Mouse (Mus musculus) left cerebral cortex, postnatal 14 days (tissue): Measurements from ENCODE around the gene Grik2. TPM values are rescaled to one million over a fixed set of nuclear protein-coding genes. Genes with fewer than 3 reads are reported as not detected.

Experiments used
- DNase-seq, 2 experiments: peaks; one replicate each; pipeline ENCODE4 v3.0.0; 2021 to 2022; ENCODE audit warnings: low spot score in 2 of 2, mixed read lengths in 1 of 2
- intact Hi-C: fragments of 180-260 bp; cut with DNase I; formaldehyde crosslinking; loops from one replicate; pipeline ENCODE4 v1.15.1; 2025
- total RNA-seq, 2 experiments: library from RNA; stranded (reverse); gene quantifications; 2 replicates each; pipeline ENCODE4 v1.2.3; 2021

Grik2 gene
- total RNA-seq, 2 experiments from 2014 or later: 66.4 to 69.7 TPM

DNA sequence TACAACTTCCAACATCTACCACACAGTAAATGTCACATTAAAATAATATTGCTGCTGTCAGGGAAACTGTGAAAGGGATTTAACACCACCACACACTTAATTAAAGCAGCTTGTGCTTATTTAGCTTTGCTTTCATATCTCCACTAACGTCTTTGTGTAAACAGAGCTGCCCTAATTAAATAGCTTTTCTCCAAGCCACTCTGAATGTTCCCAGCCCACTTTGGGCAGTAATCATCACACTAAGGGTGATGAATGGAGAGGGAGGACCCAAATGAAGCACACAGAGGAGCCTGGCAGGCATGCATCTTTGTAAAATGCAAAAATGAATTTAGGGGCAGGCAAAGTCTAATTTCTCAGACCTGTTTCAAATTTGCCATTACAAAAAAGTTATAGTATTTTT, 657.3 kb downstream of the Grik2 start:
- intact Hi-C loops: no loop called here

DNA sequence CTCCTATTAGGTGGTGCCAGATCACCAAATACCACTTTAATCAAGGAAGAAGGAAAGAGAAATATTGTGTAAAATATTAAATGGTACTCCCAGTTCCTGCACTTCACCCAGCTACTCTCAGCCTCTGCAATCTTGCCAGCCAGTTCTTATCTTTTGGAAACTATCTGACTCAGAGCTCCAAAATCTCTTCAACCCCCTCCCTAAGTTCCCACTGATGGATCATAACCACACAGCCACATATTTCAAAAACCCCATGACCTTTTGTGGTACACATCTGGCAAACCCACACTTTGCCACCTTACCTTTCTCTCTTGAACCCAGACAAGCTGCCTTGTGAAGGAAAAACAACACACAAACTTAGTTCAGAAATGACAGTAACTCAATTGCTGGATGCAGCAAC, 738.2 kb downstream of the Grik2 start:
- intact Hi-C loops: no loop called here

More for the DNA sequence above, 657.3 kb downstream of the Grik2 start:
- peak in 1 of 2 experiments; percentile 5 for DNase-seq

DNA sequence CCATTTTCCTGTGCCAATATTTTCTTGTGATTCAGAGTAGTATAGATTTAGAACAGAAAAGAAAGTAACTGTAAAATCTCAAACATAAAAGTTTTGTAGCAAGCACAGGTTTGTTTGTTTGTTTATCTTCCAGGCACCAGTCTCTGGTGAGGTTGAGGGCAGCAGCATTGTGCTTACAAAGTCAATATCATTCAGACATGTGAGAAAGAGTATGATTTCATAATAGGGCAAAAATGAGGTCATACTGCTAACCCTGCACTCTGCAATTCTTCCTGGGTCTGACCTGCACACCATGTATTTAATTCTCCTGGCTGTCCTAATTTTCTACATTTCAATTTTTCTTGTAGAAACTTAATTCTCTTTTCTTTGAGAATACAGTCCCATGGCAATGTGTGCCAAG, 739.2 kb downstream of the Grik2 start:
- DNase-seq: no peak
- intact Hi-C loops: no loop called here

More for the DNA sequence above, 738.2 kb downstream of the Grik2 start:
- DNase-seq: no peak
